Mouse (Mus musculus) brain, embryonic 14.5 days (tissue): ENCODE results near the gene Hip1r. TPM values are rescaled to one million over a fixed set of nuclear protein-coding genes. Genes with fewer than 3 reads are reported as not detected.

Experiments
- DNase-seq: peaks from one replicate; pipeline ENCODE4 v3.0.0-alpha.2; 2011; ENCODE audit warnings: low read depth
- CTCF ChIP-seq: fragments of 200-500 bp; IDR thresholded peaks from 2 replicates; pipeline ENCODE4 v1.5.1; 2012; ENCODE audit warnings: inconsistent platforms, mild to moderate bottlenecking, moderate library complexity, borderline replicate concordance; ENCODE audit not compliant: insufficient read depth, insufficient read length; ENCODE audit errors: extremely low read depth
- POLR2A ChIP-seq: fragments of 200-500 bp; IDR thresholded peaks from 2 replicates; pipeline ENCODE4 v1.6.1; 2012; ENCODE audit warnings: mild to moderate bottlenecking, inconsistent platforms, borderline replicate concordance; ENCODE audit not compliant: poor library complexity, insufficient read depth, insufficient read length, severe bottlenecking; ENCODE audit errors: extremely low read depth
- polyA plus RNA-seq: library from polyadenylated mRNA; depleted of rRNA; stranded (reverse); fragments of >200 nt; gene quantifications from 2 replicates; pipeline ENCODE4 v1.2.3, GENCODE M21; 2012

The Hip1r gene
- polyA plus RNA-seq, 1 experiment: 23.9 TPM

DNA sequence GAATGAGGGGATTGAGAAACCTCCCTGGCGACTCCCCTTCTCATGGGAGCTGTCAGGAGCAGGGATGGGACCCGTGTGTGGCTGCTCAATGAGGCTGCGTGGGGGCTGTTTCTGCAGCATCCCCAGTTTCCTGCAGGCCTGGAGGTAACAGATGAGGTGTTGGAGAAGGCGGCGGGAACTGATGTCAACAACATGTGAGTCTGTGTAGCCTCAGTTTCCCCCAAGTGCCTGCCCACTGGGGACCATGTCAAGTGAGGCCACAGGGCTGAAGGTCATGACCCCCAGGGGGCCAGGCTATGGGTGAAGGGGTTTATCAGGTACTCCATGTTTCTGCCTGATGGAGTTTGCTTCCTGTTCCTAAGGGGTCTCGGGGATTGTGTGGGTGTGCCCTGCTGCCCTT is 17.9 kb downstream of the Hip1r start:
- no peak for TF ChIP-seq POLR2A
- no peak for TF ChIP-seq CTCF
- DNase-seq: no peak

DNA sequence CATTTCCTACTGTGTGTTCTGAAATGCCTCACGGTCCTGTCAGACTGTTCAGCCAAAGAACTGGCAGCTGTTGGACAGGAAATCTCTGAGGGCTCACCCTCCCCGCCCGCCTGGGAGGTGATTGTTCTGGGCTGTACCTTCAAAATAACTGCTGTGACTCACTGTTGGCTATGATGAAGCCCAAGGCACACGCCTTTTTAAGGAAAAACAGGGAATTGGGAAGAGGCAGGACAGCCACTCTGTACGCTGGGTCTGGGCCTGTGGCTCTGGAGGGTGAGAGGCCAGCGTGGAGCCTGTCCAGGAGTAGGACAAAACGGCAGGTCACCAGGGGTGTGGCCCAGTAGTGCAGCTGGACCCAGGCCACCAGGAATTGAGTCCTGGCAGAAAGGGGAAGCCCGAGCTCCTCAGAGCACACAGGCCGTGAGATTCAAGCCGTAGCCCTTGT is 18.8 kb downstream of the Hip1r start:
- no peak for DNase-seq
- TF ChIP-seq CTCF (no peak), POLR2A (no peak)

DNA sequence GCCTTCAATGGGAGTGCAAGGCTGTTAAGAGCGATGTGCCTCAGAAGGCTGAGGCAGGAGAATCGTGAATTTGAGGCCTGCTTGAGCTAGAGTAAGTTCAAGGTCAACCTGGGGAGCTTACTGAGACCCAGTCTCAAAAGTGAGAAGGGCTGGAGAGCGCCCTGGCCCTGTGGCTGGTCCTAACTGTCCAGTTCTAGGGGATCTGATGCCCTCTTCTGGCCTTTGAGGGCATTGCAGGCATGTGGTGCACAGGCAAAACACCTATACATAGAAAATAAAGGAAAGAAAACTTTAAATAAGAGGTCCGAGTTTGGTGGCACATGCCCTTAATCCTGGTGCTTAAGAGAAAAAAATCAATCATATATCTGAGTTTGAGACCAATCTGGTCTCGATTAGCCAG is 19.4 kb downstream of the Hip1r start:
- peak; percentile 83 for DNase-seq
- TF ChIP-seq CTCF (peak; percentile 85), POLR2A (no peak)

DNA sequence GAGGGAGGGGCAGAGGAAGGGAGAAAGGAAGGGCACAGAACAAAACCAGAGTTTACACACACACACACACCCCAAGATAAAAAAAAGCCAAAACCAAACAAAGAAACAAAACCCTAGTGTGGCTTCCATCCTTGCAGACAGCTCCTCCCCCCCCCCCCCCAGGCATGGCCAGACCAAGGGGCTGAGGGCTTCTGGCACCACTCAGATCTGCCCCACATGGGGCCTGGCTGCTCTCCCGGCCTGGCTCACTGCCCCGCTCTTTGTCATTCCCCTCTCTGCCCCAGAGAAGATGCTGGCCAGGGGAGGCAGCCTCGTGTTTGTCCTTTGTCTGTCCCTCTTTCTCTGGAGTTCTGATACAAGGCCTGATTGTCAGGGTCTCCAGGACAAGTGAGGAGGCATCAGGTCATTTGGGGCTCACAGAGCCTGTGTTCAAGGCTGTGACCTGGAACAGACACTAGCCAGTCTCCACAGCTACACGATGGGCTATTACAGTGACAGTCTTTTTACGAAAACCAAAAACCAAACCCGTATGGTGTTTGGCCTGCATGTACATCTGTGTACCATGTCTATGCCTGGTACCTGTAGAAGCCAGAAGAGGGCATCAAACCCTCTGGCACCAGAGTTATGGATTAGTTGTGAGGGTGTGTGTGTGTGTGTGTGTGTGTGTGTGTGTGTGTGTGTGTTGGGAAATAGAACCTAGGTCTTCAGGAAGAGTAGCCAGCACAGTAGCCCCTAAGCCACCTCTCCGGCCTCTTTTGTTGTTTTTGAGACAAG is 20.0 kb downstream of the Hip1r start:
- DNase-seq: peak; percentile 93
- TF ChIP-seq POLR2A (no peak), CTCF (no peak)

DNA sequence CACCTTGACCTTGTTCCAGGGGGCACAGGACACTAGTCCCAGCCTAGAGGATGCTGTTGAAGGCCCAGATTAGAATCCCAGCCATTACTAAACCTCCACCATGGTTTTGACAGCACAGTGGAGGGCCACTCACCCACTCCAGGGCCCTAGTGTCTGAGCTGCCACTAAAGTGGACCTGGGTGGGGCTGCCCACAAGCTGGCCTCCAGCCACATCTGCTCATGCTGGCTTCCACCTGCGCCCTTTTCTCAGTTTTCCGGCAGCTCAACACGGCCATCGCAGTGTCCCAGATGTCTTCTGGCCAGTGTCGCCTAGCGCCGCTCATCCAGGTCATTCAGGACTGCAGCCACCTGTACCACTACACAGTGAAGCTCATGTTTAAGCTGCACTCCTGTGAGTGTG is 21.0 kb downstream of the Hip1r start:
- no peak for TF ChIP-seq POLR2A
- TF ChIP-seq CTCF: no peak
- DNase-seq: no peak

DNA sequence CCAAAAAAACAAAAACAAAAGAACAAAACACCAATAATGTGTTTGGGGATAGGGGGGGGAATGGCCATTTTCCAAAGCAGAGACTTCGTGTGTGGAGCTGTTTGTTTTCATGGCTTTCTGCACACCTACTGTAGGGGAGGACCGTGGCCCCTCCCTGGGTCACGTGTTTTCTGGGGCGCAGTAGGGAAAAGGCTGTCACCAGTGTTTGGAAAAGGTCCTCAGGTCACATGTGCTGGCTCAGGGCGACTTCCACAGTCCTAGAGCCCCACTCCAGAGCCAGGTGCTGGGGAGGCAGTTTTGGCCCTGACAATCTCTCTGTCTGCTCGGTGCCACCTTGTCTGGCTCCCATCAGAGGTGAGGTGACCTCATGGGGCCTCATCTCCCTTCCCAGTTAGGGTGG is 22.0 kb downstream of the Hip1r start:
- DNase-seq: no peak
- TF ChIP-seq POLR2A (no peak), CTCF (no peak)

DNA sequence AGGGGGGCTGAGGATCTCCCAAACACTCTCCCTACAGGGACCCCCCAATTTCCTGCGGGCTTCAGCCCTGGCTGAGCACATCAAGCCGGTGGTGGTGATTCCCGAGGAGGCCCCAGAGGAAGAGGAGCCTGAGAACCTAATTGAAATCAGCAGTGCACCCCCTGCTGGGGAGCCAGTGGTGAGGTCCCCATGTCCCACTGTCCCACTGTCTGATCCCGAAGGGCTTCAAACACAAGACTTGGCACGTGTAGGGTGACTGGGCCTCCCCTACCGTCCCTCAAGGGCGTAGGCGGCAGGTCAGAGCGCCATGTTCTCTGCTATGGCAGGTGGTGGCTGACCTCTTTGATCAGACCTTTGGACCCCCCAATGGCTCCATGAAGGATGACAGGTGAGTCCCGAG is 22.8 kb downstream of the Hip1r start:
- no peak for DNase-seq
- no peak for TF ChIP-seq CTCF
- no peak for TF ChIP-seq POLR2A

DNA sequence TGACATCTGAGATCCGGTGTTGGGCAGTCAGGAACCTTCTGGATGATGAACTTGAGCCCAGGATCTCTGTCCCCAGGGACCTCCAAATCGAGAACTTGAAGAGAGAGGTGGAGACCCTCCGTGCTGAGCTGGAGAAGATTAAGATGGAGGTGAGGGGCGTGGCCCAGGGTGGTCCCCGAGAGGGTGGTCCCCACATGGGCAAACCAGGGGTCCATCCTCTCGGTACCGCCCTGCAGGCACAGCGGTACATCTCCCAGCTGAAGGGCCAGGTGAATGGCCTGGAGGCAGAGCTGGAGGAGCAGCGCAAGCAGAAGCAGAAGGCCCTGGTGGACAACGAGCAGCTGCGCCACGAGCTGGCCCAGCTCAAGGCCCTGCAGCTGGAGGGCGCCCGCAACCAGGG is 23.3 kb downstream of the Hip1r start:
- no peak for TF ChIP-seq CTCF
- TF ChIP-seq POLR2A: no peak
- DNase-seq: no peak

DNA sequence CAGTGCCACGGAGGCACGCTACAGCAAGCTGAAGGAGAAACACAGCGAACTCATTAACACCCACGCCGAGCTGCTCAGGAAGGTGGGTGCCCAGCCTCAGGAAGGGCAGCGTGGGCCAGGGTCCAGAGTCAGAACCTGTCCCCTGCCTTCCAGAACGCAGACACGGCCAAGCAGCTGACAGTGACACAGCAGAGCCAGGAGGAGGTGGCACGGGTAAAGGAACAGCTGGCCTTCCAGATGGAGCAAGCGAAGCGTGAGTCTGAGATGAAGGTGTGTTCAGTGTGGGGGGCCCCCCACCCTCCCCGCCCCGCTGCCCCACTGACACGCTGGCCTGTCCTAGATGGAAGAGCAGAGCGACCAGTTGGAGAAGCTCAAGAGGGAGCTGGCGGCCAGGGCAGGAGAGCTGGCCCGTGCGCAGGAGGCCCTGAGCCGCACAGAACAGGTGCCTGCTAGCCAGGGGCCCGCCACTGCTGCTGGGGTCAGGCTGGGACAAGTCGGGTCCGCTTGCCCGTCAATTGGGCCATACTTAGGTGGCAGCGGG is 23.9 kb downstream of the Hip1r start:
- peak; percentile 71 for DNase-seq
- TF ChIP-seq POLR2A (no peak), CTCF (no peak)

DNA sequence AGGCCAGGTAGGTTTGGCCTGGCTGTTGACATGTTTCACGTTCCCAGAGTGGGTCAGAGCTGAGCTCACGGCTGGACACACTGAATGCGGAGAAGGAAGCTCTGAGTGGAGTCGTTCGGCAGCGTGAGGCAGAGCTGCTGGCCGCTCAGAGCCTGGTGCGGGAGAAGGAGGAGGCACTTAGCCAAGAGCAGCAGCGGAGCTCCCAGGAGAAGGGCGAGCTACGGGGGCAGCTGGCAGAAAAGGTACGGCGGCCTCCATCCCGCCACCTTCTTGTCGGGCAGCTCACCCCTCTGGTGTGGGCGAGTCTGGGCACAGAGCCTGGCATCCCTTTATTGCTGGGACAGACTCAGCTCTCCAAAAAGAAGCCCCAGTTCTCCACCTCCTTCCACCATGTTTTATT is 24.4 kb downstream of the Hip1r start:
- TF ChIP-seq POLR2A: no peak
- no peak for TF ChIP-seq CTCF
- peak; percentile 74 for DNase-seq

DNA sequence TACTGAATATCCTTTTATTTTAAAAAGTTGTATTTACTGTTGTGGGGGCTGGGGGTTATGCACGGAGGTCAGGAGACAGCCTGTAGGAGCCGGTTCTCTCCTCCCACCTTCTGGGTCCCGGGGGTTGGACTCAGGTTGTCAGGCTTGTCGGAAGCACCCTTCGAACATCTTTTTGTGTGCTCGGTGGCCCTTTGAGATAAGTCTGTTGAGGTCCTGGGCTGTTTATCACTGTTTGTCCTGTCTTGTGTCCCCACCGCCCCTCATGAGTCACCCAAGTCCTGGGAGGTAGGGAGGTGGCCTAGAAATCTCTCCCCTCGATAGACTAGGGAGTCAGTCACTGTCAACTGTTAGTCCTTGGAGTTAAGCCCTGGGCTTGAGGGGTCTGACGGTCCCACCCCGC is 24.9 kb downstream of the Hip1r start:
- no peak for DNase-seq
- no peak for TF ChIP-seq POLR2A
- TF ChIP-seq CTCF: no peak

DNA sequence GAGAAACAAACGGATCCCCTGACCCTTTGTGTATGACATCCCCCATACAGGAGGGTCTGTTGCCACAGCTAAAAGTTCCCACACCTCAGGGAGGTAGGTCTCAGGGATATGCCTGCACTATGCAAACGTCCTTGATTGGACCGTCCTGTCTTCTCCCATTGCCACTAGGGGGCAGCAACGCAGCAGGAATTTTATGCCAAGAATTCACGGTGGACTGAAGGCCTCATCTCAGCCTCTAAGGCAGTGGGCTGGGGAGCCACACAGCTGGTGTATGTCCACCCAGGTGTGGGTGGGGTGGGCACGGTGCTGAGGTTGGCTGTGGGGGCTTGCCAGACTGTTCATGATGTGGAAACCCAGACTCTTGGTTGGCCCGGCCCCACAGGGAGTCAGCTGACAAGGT is 27.4 kb downstream of the Hip1r start:
- TF ChIP-seq POLR2A (no peak), CTCF (peak; percentile 97)
- DNase-seq: peak; percentile 92

DNA sequence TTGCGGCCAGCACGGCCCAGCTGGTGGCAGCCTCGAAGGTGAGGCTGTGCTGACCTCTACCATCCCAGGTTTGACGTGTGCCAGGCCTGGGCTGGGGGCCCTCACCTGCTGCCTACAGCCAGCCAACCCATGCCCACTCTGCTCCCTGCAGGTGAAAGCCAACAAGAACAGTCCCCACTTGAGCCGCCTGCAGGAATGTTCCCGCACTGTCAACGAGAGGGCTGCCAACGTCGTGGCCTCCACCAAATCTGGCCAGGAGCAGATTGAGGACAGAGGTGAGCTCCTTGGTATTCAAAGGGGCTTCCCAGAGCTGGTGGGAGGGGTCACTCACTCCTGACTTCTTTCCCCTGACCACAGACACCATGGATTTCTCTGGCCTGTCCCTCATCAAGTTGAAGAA is 27.8 kb downstream of the Hip1r start:
- no peak for TF ChIP-seq CTCF
- no peak for TF ChIP-seq POLR2A
- no peak for DNase-seq
